Mouse (Mus musculus) limb, embryonic 10.5 days (tissue): ENCODE measurements around the gene Ttc28. TPM values are rescaled to one million over a fixed set of nuclear protein-coding genes. Genes with fewer than 3 reads are reported as not detected.

ENCODE experiments used
- DNase-seq: peaks from one replicate; pipeline ENCODE4 v3.0.0-alpha.2; 2017; ENCODE audit warnings: low spot score
- H3K27ac ChIP-seq: fragments of 300-500 bp; sonication (generic); 2 replicates; pipeline ENCODE4 v1.5.1; 2016; ENCODE audit warnings: mild to moderate bottlenecking
- H3K27me3 ChIP-seq: fragments of 300-500 bp; sonication (generic); 2 replicates; pipeline ENCODE4 v1.6.1; 2016; ENCODE audit warnings: low read depth, mild to moderate bottlenecking; ENCODE audit not compliant: poor library complexity, severe bottlenecking
- H3K36me3 ChIP-seq: fragments of 300-500 bp; sonication (generic); 2 replicates; pipeline ENCODE4 v1.6.1; 2016; ENCODE audit warnings: mild to moderate bottlenecking, moderate library complexity
- H3K4me1 ChIP-seq: fragments of 300-500 bp; sonication (generic); 2 replicates; pipeline ENCODE4 v1.6.1; 2016
- H3K4me3 ChIP-seq: fragments of 300-500 bp; sonication (generic); 2 replicates; pipeline ENCODE4 v1.5.1; 2016; ENCODE audit warnings: mild to moderate bottlenecking, moderate library complexity
- H3K9me3 ChIP-seq: fragments of 300-500 bp; sonication (generic); replicated peaks from 2 replicates; pipeline ENCODE4 v1.6.1; 2016; ENCODE audit warnings: mild to moderate bottlenecking
- WGBS: fragments of 180-500 bp; shearing (Covaris S2); methylation state at CpG from one replicate; pipeline ENCODE4 v1.1.7; 2016; 5-methylcytosine and 5-hydroxymethylcytosine counted together
- polyA plus RNA-seq: library from polyadenylated mRNA; unstranded; fragments of >200 nt; fragmentation: Nextera tagmentation; extraction: Ambion mirVana; gene quantifications from 2 replicates; pipeline ENCODE4 v1.2.1, GENCODE M21; 2016

Ttc28 gene
- polyA plus RNA-seq, 1 experiment from 2014 or later, result 15.1 TPM

DNA sequence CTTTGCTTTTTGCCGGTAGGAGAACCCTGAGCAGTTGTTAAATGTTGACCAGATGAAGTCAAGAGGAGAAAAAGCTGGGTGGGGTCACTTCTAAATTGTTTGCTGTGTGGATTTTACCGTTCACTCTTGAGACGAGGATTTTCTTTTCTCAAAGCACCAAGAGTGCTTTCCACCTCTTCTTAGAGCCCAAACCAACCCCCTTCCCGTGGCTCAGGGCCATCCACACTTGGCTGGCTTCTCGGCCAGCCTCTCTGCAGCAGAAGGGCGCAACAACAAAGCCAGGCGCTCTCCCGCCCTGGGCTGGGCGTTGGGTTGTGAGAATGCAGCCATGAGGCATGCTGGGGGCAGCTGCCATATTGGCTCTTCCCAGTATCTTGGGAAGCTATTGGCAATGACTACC lies 170.5 kb downstream of the Ttc28 start:
- Histone ChIP-seq H3K27me3 (no peaks in the 10 kb centered on the region), H3K9me3 (no peaks in the 10 kb centered on the region), H3K36me3 (no peaks in the 10 kb centered on the region), H3K4me1 (peaks cover 58% of the 10 kb centered on the region), H3K27ac (no peak overlapping the region), H3K4me3 (no peak overlapping the region)
- WGBS, result 83% methylated on average over 9 of the region's 9 CpGs
- no peak for DNase-seq

DNA sequence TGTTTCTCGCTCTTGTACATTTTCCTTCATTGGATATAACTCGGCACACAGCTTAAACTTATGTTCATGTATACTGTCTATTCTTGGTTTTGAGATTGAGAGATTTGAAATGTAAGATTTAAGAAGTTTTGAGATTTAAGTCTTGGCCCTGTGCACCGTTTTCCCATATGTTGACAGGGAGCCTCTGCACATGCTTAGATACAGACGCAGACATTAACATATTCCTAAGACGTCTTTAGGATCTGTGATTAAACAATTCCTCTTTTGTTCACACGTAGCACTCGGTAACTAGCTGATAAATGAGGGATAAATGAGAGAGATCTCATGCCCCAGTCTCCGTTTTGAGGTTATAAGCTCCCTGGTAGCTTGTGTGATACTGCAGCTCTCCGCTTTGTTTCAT lies 174.8 kb downstream of the Ttc28 start:
- Histone ChIP-seq H3K4me3 (no peak overlapping the region), H3K27me3 (no peaks in the 10 kb centered on the region), H3K27ac (no peak overlapping the region), H3K9me3 (no peaks in the 10 kb centered on the region), H3K4me1 (peaks cover 60% of the 10 kb centered on the region), H3K36me3 (no peaks in the 10 kb centered on the region)
- DNase-seq, result no peak
- 83% methylated on average over 9 of the region's 9 CpGs for WGBS

DNA sequence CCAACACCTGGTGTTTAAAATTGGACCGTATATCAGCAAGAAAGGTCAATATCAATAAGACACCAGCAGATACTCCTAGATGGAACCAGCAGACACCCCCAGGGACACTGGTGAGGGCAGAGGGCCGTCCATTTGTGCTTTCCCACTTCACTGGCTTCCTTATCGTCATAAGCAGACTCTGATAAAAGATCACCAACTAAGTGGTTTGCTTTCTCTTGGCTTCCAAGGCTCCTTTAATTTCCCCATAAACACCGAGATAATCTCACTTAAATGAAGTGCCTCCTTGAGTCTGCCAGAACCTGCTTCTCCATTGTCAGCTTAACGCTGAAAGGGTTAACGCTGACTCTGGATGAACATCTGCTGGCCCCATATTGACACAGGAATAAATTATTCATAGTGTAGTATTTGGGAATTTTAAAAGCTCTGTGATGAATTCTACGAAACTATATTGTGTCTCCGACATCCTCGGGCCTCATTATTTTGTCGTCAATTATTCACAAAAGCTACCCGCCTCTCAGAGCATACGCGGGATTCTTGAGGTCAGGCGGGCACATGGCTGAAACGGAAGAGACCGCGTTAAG lies 175.3 kb downstream of the Ttc28 start:
- Histone ChIP-seq H3K4me1 (peaks cover 63% of the 10 kb centered on the region), H3K9me3 (no peaks in the 10 kb centered on the region), H3K27me3 (no peaks in the 10 kb centered on the region), H3K27ac (no peak overlapping the region), H3K4me3 (no peak overlapping the region), H3K36me3 (no peaks in the 10 kb centered on the region)
- DNase-seq, result no peak
- 80% methylated on average over 17 of the region's 17 CpGs for whole genome bisulfite sequencing

DNA sequence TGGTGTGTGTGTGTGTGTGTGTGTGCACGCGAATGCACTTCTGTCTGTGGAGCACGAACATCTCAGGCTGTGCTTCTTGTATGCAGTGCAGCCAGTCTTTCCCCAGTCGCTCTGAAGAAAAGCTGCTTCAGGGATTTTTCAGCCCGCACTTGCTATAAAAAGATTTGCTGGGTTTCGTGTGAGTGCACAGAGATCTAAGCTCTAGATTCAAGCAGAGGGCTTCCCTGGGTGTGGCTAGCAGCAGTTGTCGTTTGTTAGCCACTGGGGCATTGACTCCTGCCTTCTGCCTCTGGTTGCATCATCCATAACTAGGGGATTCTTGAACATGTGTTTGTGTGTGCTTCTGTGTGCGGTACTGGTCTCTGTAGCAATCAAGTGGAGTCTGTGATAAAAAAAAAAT lies 175.9 kb downstream of the Ttc28 start:
- Histone ChIP-seq H3K36me3 (no peaks in the 10 kb centered on the region), H3K27ac (no peak overlapping the region), H3K27me3 (no peaks in the 10 kb centered on the region), H3K4me1 (peaks cover 67% of the 10 kb centered on the region), H3K4me3 (no peak overlapping the region), H3K9me3 (no peaks in the 10 kb centered on the region)
- 76% methylated on average over 8 of the region's 8 CpGs for WGBS
- no peak for DNase-seq

DNA sequence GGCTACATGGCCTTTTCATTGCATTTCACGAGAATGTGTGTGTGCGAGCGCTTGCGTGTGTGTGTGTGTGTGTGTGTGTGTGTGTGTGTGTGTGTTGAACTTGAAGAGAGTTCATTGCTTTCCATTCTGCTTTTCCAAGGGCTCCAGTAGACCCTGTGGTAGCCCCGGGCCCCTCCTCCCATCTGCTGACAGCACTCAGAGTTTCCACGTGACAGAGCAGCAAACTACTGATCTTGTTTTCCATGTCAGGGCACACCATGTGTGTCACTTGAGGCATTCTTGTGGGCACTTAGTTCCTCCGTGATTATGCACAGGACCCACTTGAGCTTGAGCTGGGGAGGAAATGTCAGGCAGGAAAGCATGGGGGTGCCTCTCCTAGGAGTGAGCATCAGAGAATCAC lies 177.5 kb downstream of the Ttc28 start:
- 79% methylated on average over 7 of the region's 7 CpGs for WGBS
- Histone ChIP-seq H3K27ac (no peak overlapping the region), H3K9me3 (no peaks in the 10 kb centered on the region), H3K4me3 (no peak overlapping the region), H3K4me1 (peaks cover 67% of the 10 kb centered on the region), H3K27me3 (no peaks in the 10 kb centered on the region), H3K36me3 (no peaks in the 10 kb centered on the region)
- no peak for DNase-seq

DNA sequence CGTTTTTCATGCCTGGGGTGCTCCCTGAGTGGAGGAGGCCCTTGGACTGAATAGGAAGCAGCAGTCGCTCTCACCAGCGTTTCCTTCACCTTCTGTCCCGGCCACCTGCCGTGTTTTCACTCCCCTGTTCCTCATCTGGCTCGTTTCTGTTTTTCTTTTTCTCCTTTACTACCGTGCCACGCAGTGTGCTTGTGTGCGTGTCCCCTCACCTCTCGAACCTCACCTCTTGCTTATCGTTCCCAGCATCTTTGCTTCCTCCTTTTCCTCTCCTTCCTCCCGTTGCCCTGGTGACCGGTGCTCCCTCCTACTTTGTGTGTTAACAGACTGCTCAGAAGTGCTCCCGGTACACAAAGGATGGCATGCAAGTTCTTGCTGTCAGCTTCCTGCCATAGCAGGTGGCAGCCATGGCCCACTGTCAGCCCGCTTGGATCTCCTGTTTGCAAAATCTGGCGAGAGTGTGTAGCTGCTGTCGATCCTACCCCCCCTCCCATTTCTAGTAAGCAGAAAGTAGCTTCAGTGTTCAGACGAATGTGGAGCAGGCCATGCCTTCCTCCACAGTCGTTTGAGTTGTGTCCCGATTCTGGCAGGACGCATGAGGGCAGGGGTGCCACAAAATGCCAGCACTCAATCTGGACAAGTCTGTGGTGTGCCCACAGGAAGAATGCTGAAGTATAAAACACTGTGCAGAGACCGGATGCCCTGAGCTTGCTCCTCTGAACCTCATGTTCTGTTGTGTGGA lies 179.0 kb downstream of the Ttc28 start:
- Histone ChIP-seq H3K4me1 (peaks cover 68% of the 10 kb centered on the region), H3K9me3 (no peaks in the 10 kb centered on the region), H3K4me3 (no peak overlapping the region), H3K27ac (no peak overlapping the region), H3K36me3 (no peaks in the 10 kb centered on the region), H3K27me3 (no peaks in the 10 kb centered on the region)
- no peak for DNase-seq
- WGBS, result 82% methylated on average over 22 of the region's 22 CpGs

DNA sequence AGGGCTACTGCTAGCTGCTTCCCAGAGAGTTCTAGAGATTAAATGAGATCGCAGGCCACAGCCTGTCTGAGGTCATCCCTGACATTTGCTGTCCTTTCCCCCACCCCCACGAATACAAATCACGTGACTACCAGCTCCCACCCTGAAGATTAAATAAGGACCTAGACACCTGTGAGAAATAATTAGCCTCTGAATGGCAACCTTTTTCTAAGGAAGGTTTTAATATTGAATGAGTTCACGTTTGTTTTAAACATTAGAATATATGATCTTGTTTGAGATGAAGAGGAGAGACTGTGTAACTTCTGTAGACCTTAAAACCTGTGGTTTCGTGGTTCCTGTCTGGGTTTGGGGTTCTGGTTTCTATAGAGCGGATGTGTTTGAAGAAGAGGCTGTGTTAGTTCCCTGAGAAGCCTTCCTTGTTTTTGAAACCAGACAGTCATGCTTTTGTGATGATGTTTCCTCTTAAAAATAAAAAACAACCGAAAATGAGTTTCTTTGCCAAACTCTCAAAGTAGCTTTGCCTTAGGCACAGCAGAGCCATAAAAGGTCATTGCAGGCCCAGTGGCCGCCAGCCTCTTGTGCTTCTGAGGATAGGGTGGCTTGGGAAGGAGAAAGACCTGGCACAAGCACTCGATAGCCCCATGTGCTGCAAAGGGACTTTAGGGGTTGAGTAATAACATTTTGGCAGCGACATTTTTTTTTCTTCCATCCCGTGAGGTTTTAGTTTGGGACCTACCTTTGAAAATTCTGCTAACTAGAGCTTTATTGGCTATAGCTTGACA lies 179.7 kb downstream of the Ttc28 start:
- Histone ChIP-seq H3K27ac (no peak overlapping the region), H3K27me3 (no peaks in the 10 kb centered on the region), H3K4me3 (no peak overlapping the region), H3K4me1 (peaks cover 63% of the 10 kb centered on the region), H3K36me3 (no peaks in the 10 kb centered on the region), H3K9me3 (no peaks in the 10 kb centered on the region)
- no peak for DNase-seq
- 79% methylated on average over 11 of the region's 11 CpGs for WGBS

DNA sequence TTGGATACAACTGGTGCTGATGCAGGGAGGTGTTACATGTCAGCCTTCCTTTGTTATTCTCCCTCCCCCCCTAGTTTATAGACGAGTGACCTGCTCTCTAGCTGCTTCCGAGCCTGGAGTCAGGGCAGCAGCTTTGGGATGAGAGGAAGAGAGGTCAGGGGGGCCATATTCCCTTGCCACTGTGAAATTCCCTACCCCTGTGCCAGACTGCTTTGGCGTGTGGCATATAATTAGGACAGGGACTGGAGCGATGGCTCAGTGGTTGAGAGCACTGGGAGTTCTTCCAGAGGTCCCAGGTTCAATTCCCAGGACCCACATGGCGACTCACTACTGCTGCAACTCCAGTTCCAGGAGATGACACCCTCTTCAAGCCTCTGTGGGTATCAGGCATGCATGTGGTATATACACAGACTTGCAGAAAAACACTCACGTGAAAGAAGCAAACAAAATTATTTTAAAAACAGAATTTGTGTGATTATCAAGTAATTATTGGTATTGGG lies 180.7 kb downstream of the Ttc28 start:
- Histone ChIP-seq H3K27me3 (no peaks in the 10 kb centered on the region), H3K4me1 (peaks cover 61% of the 10 kb centered on the region)
- DNase-seq, result no peak

DNA sequence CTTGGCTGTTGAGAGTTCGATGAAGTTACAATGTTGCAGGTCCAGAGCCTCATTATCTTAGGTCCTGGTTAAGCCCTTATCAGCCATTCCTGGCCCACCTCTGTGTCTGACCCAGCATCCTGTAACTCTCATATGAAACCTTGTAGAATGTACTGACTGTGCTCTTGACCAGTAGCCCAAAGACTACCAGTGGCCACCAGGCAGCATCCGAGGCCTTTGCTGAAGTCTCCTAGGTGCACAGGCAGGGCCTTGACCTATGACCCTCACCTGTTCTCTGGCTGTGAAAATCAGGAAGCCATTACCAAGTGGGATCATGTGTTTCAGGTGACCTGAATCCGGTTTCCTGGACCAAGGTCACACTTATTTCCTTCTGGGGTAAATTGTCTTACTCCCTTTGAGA lies 183.6 kb downstream of the Ttc28 start:
- H3K9me3 ChIP-seq, result no peaks in the 10 kb centered on the region
- no peaks in the 10 kb centered on the region for H3K36me3 ChIP-seq
- H3K27ac ChIP-seq, result no peak overlapping the region
- WGBS, result 78% methylated on average over 3 of the region's 3 CpGs
- no peak overlapping the region for H3K4me3 ChIP-seq
- H3K4me1 ChIP-seq, result peaks cover 44% of the 10 kb centered on the region
- no peaks in the 10 kb centered on the region for H3K27me3 ChIP-seq
- DNase-seq, result no peak

More for the DNA sequence above, 180.7 kb downstream of the Ttc28 start:
- 54% methylated on average over 6 of the region's 6 CpGs for WGBS
- no peaks in the 10 kb centered on the region for H3K36me3 ChIP-seq
- no peak overlapping the region for H3K27ac ChIP-seq
- no peaks in the 10 kb centered on the region for H3K9me3 ChIP-seq
- no peak overlapping the region for H3K4me3 ChIP-seq

DNA sequence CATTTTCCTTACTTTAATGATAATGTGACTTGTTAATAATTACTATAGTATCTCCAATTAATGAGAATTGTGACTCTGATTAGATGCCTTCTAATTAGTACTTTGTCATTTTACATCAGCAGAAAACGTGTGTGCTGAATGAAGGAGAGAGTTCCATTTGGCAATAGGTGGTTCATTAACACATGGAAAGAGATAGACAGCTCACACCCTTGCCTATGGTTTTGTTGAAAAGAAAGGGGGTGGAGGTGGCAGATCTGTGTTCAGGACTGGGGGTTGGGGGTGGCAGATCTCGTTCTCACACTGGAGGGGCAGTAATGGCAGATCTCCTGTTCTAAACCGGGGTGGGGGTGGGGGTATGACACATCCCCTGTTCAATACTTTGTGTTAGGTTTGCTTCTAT lies 184.4 kb downstream of the Ttc28 start:
- H3K9me3 ChIP-seq, result no peaks in the 10 kb centered on the region
- no peak for DNase-seq
- WGBS, result 55% methylated on average over 3 of the region's 3 CpGs
- H3K27ac ChIP-seq, result no peak overlapping the region
- peaks cover 36% of the 10 kb centered on the region for H3K4me1 ChIP-seq
- no peak overlapping the region for H3K4me3 ChIP-seq
- no peaks in the 10 kb centered on the region for H3K27me3 ChIP-seq
- H3K36me3 ChIP-seq, result no peaks in the 10 kb centered on the region

DNA sequence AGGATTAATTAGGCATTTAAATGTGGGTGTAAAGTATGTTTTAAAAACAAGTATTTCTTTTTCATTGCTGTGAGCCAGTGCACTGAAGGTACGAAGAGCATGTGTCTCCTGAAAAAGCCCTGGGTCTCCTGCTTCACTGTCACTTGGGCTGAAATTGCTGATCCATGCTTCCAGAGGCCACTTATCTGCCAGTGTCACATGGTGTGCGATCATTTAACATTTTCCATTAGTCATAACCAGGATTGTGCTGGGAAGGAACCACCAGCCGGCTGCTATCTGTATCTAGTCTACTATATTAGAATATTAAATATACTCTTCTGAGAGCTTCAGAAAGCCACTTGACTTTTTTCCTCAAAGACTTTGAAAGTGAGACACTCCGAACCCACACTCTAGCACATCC lies 186.2 kb downstream of the Ttc28 start:
- Histone ChIP-seq H3K36me3 (no peaks in the 10 kb centered on the region), H3K9me3 (no peaks in the 10 kb centered on the region), H3K27ac (no peak overlapping the region), H3K27me3 (no peaks in the 10 kb centered on the region), H3K4me3 (no peak overlapping the region), H3K4me1 (peaks cover 24% of the 10 kb centered on the region)
- DNase-seq, result no peak
- 90% methylated on average over 4 of the region's 4 CpGs for WGBS

DNA sequence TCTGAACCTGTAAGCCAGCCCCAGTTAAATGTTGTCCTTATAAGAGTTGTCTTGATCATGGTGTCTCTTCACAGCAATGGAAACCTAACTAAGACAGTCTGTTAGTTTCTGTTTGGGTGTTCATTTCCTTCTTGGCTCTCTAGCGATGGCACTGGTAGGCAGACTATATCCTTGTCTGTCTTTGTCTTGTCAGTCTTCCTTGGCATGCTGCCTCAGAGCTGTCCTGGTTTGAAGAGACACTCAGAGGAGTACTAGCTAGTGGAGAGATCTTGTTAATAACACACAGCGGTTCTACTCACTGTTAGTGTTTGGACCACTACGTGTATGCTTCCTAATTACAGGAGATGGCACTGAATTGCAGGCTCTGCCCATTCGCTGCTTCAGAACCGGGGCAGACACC lies 189.9 kb downstream of the Ttc28 start:
- peaks cover 30% of the 10 kb centered on the region for H3K4me1 ChIP-seq
- no peaks in the 10 kb centered on the region for H3K9me3 ChIP-seq
- no peak overlapping the region for H3K4me3 ChIP-seq
- DNase-seq, result no peak
- WGBS, result 90% methylated on average over 5 of the region's 5 CpGs
- no peaks in the 10 kb centered on the region for H3K27me3 ChIP-seq
- no peaks in the 10 kb centered on the region for H3K36me3 ChIP-seq
- no peak overlapping the region for H3K27ac ChIP-seq

DNA sequence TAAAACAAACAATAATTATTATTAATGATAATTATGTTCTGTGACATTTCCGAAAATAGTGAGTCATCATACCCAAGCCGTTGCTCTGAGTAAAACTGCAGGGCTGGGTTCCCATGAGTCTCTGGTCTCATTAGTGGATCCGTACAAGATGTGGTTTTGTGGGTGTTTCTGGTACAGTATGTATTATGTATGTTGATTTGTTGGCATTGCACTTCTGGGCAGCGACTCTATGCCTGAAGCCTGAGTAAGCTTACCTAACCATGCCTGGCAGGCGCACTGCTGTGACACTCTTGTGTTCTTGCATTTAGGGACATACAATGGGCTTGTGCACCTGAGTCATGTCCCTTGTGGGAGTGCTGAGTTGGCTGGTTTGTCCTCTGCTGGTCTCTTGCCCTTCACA lies 190.3 kb downstream of the Ttc28 start:
- H3K27ac ChIP-seq, result no peak overlapping the region
- no peak for DNase-seq
- no peaks in the 10 kb centered on the region for H3K27me3 ChIP-seq
- no peak overlapping the region for H3K4me3 ChIP-seq
- peaks cover 30% of the 10 kb centered on the region for H3K4me1 ChIP-seq
- WGBS, result 91% methylated on average over 5 of the region's 5 CpGs
- no peaks in the 10 kb centered on the region for H3K9me3 ChIP-seq
- H3K36me3 ChIP-seq, result no peaks in the 10 kb centered on the region
